Mouse (Mus musculus): ENCODE measurements around the gene Plekho1. TPM values are rescaled to one million over a fixed set of nuclear protein-coding genes. Genes with fewer than 3 reads are reported as not detected.
"Not testable (repeated sequence)": the region's sequence is repeated elsewhere in the genome, so short reads cannot be mapped to it uniquely, and the experiment has no call there.

The Plekho1 gene
- total and polyA plus RNA-seq, 3 experiments: 22.3 to 24.6 (median 23.4) TPM

DNA sequence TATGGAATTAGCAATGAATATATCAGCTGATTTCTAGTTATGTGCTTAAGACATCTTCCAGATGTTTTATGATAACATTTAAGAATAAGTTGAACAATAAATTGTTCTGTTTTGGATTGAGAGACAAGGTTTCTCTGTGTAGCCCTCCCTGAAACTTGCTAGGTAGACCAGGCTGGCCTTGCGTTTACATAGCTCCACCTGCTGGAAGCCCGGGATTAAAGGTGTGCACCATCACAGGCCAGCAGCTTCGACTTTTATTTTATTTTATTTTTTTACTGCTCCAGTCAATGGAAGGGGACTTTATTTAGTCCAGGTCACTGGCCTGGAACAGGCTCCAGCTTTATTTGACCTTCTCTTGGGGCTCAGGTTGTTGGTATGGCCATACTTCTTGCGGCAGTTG is 32.1 kb downstream of the Plekho1 start (continued):
- TF ChIP-seq MYC (IDR thresholded peaks at IDR 0.05; ENCODE audit: low read depth, low read length) (0 out of 2 replicates have a peak, but pooled peaks have one; percentile 28), CTCF (conservative IDR thresholded peaks at IDR 0.05 in 1 of 2, IDR thresholded peaks at IDR 0.05 in 1 of 2; ENCODE audit: low read depth in 2 of 2, low read length in 2 of 2) (peak in 1 of 2 experiments; percentile 83; a peak in 3 of 4 replicates), IRF4 (IDR thresholded peaks at IDR 0.05; ENCODE audit: low read depth, low read length) (no peak), CHD2 (IDR thresholded peaks at IDR 0.05; ENCODE audit: low read length) (no peak)

DNA sequence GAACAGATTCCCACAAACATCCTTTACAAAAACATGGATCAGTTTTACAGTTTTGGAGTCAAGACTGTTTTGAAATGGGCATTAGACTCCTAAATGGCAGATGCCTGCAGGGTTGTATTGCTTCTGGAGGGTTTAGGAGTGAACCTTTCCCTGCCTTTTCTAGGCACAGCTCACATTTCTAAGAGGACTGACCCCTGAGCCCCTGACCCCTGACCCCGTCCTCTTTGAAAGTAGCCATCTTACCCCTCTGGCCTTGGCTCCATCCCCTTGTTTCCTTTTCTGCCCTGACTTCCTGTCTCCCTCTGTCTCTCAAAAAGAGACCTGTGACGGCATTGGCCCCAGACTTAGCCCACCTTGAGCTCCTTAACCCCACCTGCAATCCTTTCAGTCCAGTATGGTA is 32.6 kb downstream of the Plekho1 start:
- Histone ChIP-seq H3K9ac (ENCODE audit: insufficient read depth, low read depth) (no peak overlapping the region), H3K4me3 (replicated peaks in 1 of 3; ENCODE audit: low read depth in 2 of 3, low read length in 2 of 3, poor library complexity in 1 of 3) (no peak overlapping the region), H3K27ac (ENCODE audit: insufficient read depth, low read depth) (no peak overlapping the region), H3K79me2 (replicated peaks; ENCODE audit: control insufficient read depth, extremely low read depth, insufficient read depth, poor library complexity, severe bottlenecking) (no peaks in the 10 kb centered on the region; the same call in 1 of the 2 replicates), H3K4me1 (ENCODE audit: control insufficient read depth in 1 of 2, insufficient read depth in 2 of 2) (peaks cover 5 to 29% of the 10 kb centered on the region in 2 experiments), H3K9me3 (replicated peaks; ENCODE audit: low read length) (no peaks in the 10 kb centered on the region), H3K36me3 (replicated peaks in 1 of 2; ENCODE audit: control insufficient read depth in 1 of 2, insufficient read depth in 1 of 2, low read length in 1 of 2) (no peaks in the 10 kb centered on the region), H3K27me3 (replicated peaks) (no peaks in the 10 kb centered on the region), H3K4me2 (ENCODE audit: insufficient read depth, low read depth, poor library complexity, severe bottlenecking) (no peak overlapping the region)
- no peak for DNase-seq (ENCODE audit: extremely low read depth)
- dilution Hi-C loops (cut with MboI; ENCODE audit: extremely low pct_ligation_motif_present, extremely low pct_unique_long_range_greater_than_20kb, low sequenced_read_pairs) (no loop called here), in situ Hi-C loops (cut with MboI; ENCODE audit: low pct_ligation_motif_present, low pct_unique_long_range_greater_than_20kb, low sequenced_read_pairs) (loop anchor here (10.0 kb wide), 1 partner anchor 262 kb away; the partner anchor contains the start of genes Hist2h2ac and Hist2h2be)
- TF ChIP-seq GABPA (IDR thresholded peaks at IDR 0.05; ENCODE audit: insufficient replicate concordance, low read depth, low read length): no peak
- TF ChIP-seq MAX (IDR thresholded peaks at IDR 0.05; ENCODE audit: low read length): no peak
- no peak for TF ChIP-seq RAD21 (IDR thresholded peaks at IDR 0.05; ENCODE audit: low read depth, low read length)
- no peak for TF ChIP-seq MXI1 (IDR thresholded peaks at IDR 0.05; ENCODE audit: low read depth, low read length)
- no peak for TF ChIP-seq IRF4 (IDR thresholded peaks at IDR 0.05; ENCODE audit: low read depth, low read length)
- TF ChIP-seq BHLHE40 (IDR thresholded peaks at IDR 0.05; ENCODE audit: low read depth, low read length): no peak
- no peak for TF ChIP-seq JUN (IDR thresholded peaks at IDR 0.05; ENCODE audit: insufficient read depth, low read depth, low read length)
- no peak for TF ChIP-seq MAFK (IDR thresholded peaks at IDR 0.05; ENCODE audit: insufficient replicate concordance, low read length)
- no peak for TF ChIP-seq UBTF (IDR thresholded peaks at IDR 0.05; ENCODE audit: low read depth, low read length)
- no peak for TF ChIP-seq MAZ (IDR thresholded peaks at IDR 0.05; ENCODE audit: low read depth, low read length)
- TF ChIP-seq ETS1 (conservative IDR thresholded peaks at IDR 0.05; ENCODE audit: low read depth, low read length): no peak
- no peak for TF ChIP-seq NRF1 (IDR thresholded peaks at IDR 0.05; ENCODE audit: low read depth, low read length)
- TF ChIP-seq E2F4 (IDR thresholded peaks at IDR 0.05; ENCODE audit: insufficient replicate concordance, low read depth, low read length): no peak
- no peak for TF ChIP-seq ELF1 (IDR thresholded peaks at IDR 0.05; ENCODE audit: low read depth, low read length)
- no peak for TF ChIP-seq CHD2 (IDR thresholded peaks at IDR 0.05; ENCODE audit: low read length)
- TF ChIP-seq USF1 (IDR thresholded peaks at IDR 0.05; ENCODE audit: low read depth, low read length): no peak

DNA sequence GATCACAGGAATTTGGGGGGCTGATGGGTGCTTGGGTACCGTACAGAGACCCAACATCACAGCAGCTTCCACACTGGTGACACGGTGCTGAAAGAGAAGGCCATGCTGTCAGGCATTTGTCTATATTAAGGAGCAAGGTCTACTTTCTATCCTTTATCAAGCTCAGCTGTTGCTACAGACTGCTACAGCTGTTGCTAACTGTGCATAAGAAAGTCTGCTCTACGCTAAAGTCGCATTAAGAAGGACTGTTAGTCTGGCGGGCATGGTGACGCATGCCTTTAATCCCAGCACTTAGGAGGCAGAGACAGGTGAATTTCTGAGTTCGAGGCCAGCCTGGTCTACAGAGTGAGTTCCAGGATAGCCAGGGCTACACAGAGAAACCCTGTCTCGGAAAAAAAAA is 33.6 kb downstream of the Plekho1 start:
- H3K4me2 ChIP-seq (ENCODE audit: insufficient read depth, low read depth, poor library complexity, severe bottlenecking); H3K79me2 ChIP-seq (replicated peaks; ENCODE audit: control insufficient read depth, extremely low read depth, insufficient read depth, poor library complexity, severe bottlenecking); H3K4me3 ChIP-seq (replicated peaks in 1 of 3; ENCODE audit: low read depth in 2 of 3, low read length in 2 of 3, poor library complexity in 1 of 3); H3K9ac ChIP-seq (ENCODE audit: insufficient read depth, low read depth); H3K9me3 ChIP-seq (replicated peaks; ENCODE audit: low read length); H3K27me3 ChIP-seq (replicated peaks); dilution Hi-C loops (cut with MboI; ENCODE audit: extremely low pct_ligation_motif_present, extremely low pct_unique_long_range_greater_than_20kb, low sequenced_read_pairs); DNase-seq (ENCODE audit: extremely low read depth); H3K27ac ChIP-seq (ENCODE audit: insufficient read depth, low read depth); H3K36me3 ChIP-seq (replicated peaks in 1 of 2; ENCODE audit: control insufficient read depth in 1 of 2, insufficient read depth in 1 of 2, low read length in 1 of 2): not testable (repeated sequence)
- in situ Hi-C loops (cut with MboI; ENCODE audit: low pct_ligation_motif_present, low pct_unique_long_range_greater_than_20kb, low sequenced_read_pairs): loop anchor here (10.0 kb wide), 1 partner anchor 263 kb away; the partner anchor contains the start of genes Hist2h2ac and Hist2h2be
- peaks cover 5 to 32% of the 10 kb centered on the region in 2 experiments for H3K4me1 ChIP-seq (ENCODE audit: control insufficient read depth in 1 of 2, insufficient read depth in 2 of 2)

All from CH12.LX (cell line).